In genomic region chr10:95323393-95324277, GRCm38 (mm10) we compare ENCODE assay signal across 8 mouse cellular contexts. TPM values are rescaled to one million over a fixed set of nuclear protein-coding genes. Genes with fewer than 3 reads are reported as not detected.
DNase-seq lines count a peak whose midpoint lies in the region; ATAC-seq lines count a peak whose summit lies in the region.

Cradd (minus strand) TSS chr10:95324133.

- H3K9me3 ChIP-seq in hindbrain, embryonic 12.5 days (replicated peaks), result no peaks in the 10 kb centered on the region

- no peaks in the 10 kb centered on the region for H3K27me3 ChIP-seq in hindbrain, embryonic 12.5 days

- no peaks in the 10 kb centered on the region for H3K36me3 ChIP-seq in hindbrain, embryonic 12.5 days

- DNase-seq in NIH3T3 (ENCODE audit: low read depth), result peak; percentile 97
- DNase-seq in cerebellum, postnatal 10 days, result peak; percentile 89 to 90
- DNase-seq in frontal cortex, postnatal 10 days (ENCODE audit: low spot score in 2 of 2), result peak; percentile 83 to 86
- DNase-seq in layer of hippocampus, postnatal 14 days (ENCODE audit: low spot score in 2 of 2), result peak; percentile 83 to 96
- peak; percentile 88 for DNase-seq in lung, postnatal 14 days
- peak; percentile 94 for DNase-seq in retina, embryonic 14.5 days (ENCODE audit: low spot score)
- peak; percentile 83 for DNase-seq in thymus, postnatal 4 days

- under 1% methylated on average over 51 of the region's 51 CpGs for WGBS in hindbrain, embryonic 12.5 days

- peak within 1 kb of the TSS; percentile 55 for H3K4me3 ChIP-seq in hindbrain, embryonic 12.5 days

- peak within 1 kb of the TSS; percentile 94 for H3K27ac ChIP-seq in hindbrain, embryonic 12.5 days

- ATAC-seq in hindbrain, embryonic 12.5 days (ENCODE audit: low FRiP score), result peak; percentile 90

- peak within 1 kb of the TSS; percentile 73 for H3K9ac ChIP-seq in hindbrain, embryonic 12.5 days

- H3K4me1 ChIP-seq in hindbrain, embryonic 12.5 days, result peaks cover 8% of the 10 kb centered on the region

- peak within 1 kb of the TSS; percentile 64 for H3K4me2 ChIP-seq in hindbrain, embryonic 12.5 days (replicated peaks)

RNA-seq across cellular contexts. Expression of gene Cradd, which starts in this region (rescaled TPM):
- polyA plus RNA-seq in hindbrain, embryonic 12.5 days (2016; fragmentation: Nextera tagmentation; extraction: Ambion mirVana), result 12.0 and 12.4 TPM in 2 replicates
- 1 to 10 TPM; 6.6 TPM for total RNA-seq in layer of hippocampus, postnatal 14 days (2021)

Comparison
In these comparisons a context has a peak if more than half of its experiments do, and no peak if none do; other contexts are left out.
1. Peak in every context shown above with its lines: DNase-seq, ATAC-seq, H3K4me3 ChIP-seq and H3K27ac ChIP-seq.